Mouse (Mus musculus) forebrain, embryonic 10.5 days (tissue): Measurements from ENCODE around the gene Fkrp. TPM values are rescaled to one million over a fixed set of nuclear protein-coding genes. Genes with fewer than 3 reads are reported as not detected.

Experiments
- DNase-seq: peaks from one replicate; pipeline ENCODE4 v3.0.0-alpha.2; 2017; ENCODE audit warnings: low spot score; ENCODE audit errors: extremely low spot score
- H3K27ac ChIP-seq: fragments of 300-500 bp; sonication (generic); 2 replicates; pipeline ENCODE4 v1.5.1; 2016; ENCODE audit warnings: mild to moderate bottlenecking
- H3K27me3 ChIP-seq: fragments of 300-500 bp; sonication (generic); 2 replicates; pipeline ENCODE4 v1.6.1; 2016; ENCODE audit warnings: mild to moderate bottlenecking; ENCODE audit not compliant: poor library complexity, severe bottlenecking
- H3K36me3 ChIP-seq: fragments of 300-500 bp; sonication (generic); replicated peaks from 2 replicates; pipeline ENCODE4 v1.6.1; 2016; ENCODE audit warnings: mild to moderate bottlenecking, moderate library complexity
- H3K4me1 ChIP-seq: fragments of 300-500 bp; sonication (generic); 2 replicates; pipeline ENCODE4 v1.6.1; 2016
- H3K4me3 ChIP-seq: fragments of 300-500 bp; sonication (generic); 2 replicates; pipeline ENCODE4 v1.5.1; 2016; ENCODE audit warnings: mild to moderate bottlenecking, moderate library complexity
- H3K9me3 ChIP-seq: fragments of 300-500 bp; sonication (generic); 2 replicates; pipeline ENCODE4 v1.6.1; 2016; ENCODE audit warnings: mild to moderate bottlenecking, moderate library complexity
- WGBS: fragments of 180-500 bp; shearing (Covaris S2); methylation state at CpG from one replicate; pipeline ENCODE4 v1.1.7; 2016; 5-methylcytosine and 5-hydroxymethylcytosine counted together
- polyA plus RNA-seq: library from polyadenylated mRNA; unstranded; fragments of >200 nt; fragmentation: Nextera tagmentation; extraction: Ambion mirVana; gene quantifications from 2 replicates; pipeline ENCODE4 v1.2.1, GENCODE M21; 2016

The Fkrp gene
- polyA plus RNA-seq, 1 experiment from 2014 or later = 26.3 TPM

DNA sequence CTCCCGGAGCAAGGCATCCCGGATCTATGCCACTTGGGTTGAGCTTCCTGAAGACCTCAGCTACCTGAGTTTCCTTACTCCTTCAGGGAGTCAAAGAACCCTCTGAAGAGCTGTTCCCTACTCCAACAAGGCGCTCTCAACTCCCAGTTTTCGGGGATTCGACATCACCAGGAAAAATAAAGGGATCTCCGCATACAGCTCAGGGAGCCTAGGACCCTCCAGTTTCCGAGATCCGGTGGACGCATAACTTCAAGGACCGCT is 35.0 kb downstream of the Fkrp start:
- H3K36me3 ChIP-seq = peaks cover 21% of the 10 kb centered on the region
- H3K27ac ChIP-seq = peak overlapping the region; percentile 91
- peak overlapping the region; percentile 82 for H3K4me3 ChIP-seq
- H3K9me3 ChIP-seq = peaks cover 6% of the 10 kb centered on the region
- 0% methylated on average over 10 of the region's 10 CpGs for WGBS
- peaks cover 47% of the 10 kb centered on the region for H3K4me1 ChIP-seq
- DNase-seq = no peak
- no peaks in the 10 kb centered on the region for H3K27me3 ChIP-seq

DNA sequence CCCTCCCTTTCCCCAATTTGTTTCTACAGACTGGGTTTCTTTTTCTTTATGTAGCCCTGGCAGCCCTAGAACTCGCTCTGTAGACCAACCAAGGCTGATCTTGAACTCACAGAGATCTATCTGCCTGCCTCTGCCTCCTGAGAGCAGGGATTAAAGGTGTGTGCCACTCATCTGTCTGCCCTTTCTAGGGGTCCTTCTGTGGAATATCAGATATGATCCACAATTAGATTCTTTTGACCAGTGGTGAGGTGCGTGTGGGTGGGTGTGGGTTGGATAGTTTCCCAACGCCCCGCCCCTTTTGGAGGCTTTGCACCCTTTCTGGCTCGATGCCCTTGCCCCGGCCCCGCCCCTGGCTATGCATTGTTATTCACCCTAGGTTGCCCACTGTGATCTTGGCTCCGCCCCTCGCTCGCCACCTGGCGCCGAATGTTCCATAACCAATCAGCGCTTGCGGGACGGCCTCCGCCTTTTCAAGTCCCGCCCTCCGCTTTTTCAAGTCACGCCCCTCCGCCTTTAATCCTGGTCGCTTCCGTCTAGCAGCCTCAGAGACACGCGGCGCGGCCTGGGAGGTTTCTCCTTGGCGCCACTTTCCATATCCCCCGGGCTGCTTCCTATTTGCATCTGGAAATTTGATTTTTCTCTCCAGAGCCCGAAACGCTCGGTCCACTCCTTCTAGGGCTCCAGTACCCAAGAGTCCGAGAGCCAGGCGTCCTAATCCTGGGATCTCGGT is 35.5 kb downstream of the Fkrp start, which contains the start of gene Slc1a5:
Slc1a5 (plus strand) TSS at position 516 of the 730 bp plus-strand sequence.
- peak; percentile 97 for DNase-seq
- 2% methylated on average over 34 of the region's 34 CpGs for WGBS
- H3K27me3 ChIP-seq = no peaks in the 10 kb centered on the region
- H3K4me1 ChIP-seq = peaks cover 47% of the 10 kb centered on the region
- H3K9me3 ChIP-seq = peaks cover 6% of the 10 kb centered on the region
- peak within 1 kb of the TSS; percentile 82 for H3K4me3 ChIP-seq
- H3K27ac ChIP-seq = peak within 1 kb of the TSS; percentile 91
- peaks cover 16% of the 10 kb centered on the region for H3K36me3 ChIP-seq

DNA sequence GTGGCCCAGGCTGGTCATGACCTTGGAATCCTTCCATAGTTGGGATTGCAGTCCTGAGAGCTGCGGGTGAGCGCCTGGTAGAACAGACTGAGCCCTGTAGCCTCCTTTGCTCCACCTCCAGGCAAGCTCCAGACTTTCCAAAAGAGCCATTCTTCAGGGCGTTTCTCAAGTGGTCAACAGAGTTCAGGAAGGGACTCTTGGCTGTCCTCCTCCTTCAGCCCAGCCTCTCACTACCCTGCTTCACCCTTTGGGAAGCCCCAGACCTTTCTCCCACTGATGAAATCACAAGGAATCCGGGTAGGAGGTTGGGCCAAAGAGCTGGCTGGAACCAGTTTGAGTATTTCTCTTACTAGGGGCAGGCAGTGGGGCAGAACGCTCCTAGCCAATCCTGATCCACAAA is 36.5 kb downstream of the Fkrp start:
- DNase-seq = no peak
- peaks cover 41% of the 10 kb centered on the region for H3K4me1 ChIP-seq
- peaks cover 6% of the 10 kb centered on the region for H3K9me3 ChIP-seq
- H3K27me3 ChIP-seq = no peaks in the 10 kb centered on the region
- H3K4me3 ChIP-seq = no peak overlapping the region
- peak overlapping the region; percentile 91; the same call in 1 of the 2 replicates for H3K27ac ChIP-seq
- 79% methylated on average over 5 of the region's 5 CpGs for WGBS
- peaks cover 7% of the 10 kb centered on the region for H3K36me3 ChIP-seq

DNA sequence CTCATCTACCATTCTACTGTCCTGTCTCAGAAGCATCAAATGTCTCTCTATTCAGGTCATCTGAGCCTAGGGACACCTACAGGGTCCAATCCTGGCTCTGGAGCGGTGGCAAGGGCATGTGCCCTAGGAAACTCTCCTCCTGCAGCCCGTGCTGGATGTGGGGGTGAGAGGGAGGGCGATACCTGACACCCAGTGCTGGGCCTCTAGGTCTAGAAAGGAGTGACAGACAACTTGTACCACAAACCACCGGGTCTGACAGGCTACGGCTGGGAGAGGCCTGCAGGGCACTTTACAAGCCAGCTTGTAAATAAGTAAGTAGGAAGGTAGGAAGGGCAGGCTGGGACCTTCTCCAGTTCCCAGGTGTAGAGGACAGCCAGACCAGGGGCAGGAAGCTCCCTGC is 40.6 kb downstream of the Fkrp start:
- peaks cover 4% of the 10 kb centered on the region for H3K4me1 ChIP-seq

DNA sequence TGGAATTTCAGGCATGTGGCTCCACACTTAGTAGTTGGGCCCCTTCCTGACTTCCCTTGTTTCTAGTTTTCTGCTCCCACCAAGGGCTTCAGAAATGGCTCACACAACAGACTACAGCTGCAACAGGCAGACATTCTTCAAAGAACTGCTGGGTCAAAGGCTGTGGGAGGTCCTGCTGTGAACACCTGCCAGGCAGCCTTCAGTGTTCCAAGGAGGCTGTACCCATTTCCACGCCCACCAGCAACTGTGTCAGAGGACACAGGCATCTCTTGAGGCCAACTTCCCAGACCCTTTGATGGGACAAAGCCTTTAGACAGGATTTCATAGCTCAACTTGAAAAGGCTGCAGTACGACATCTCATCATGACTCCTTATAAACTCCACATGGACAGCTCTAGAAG is 50.1 kb downstream of the Fkrp start:
- H3K4me3 ChIP-seq = no peak overlapping the region
- H3K9me3 ChIP-seq = peaks cover 13% of the 10 kb centered on the region
- H3K36me3 ChIP-seq = no peaks in the 10 kb centered on the region
- peaks cover 17% of the 10 kb centered on the region for H3K4me1 ChIP-seq
- 28% methylated on average over 2 of the region's 2 CpGs for WGBS
- no peak for DNase-seq
- H3K27me3 ChIP-seq = no peaks in the 10 kb centered on the region
- peak overlapping the region; percentile 48 for H3K27ac ChIP-seq

More for the DNA sequence above, 40.6 kb downstream of the Fkrp start:
- Histone ChIP-seq H3K27ac (no peak overlapping the region), H3K9me3 (peaks cover 25% of the 10 kb centered on the region), H3K4me3 (no peak overlapping the region), H3K36me3 (no peaks in the 10 kb centered on the region), H3K27me3 (no peaks in the 10 kb centered on the region)
- WGBS = 60% methylated on average over 5 of the region's 5 CpGs
- DNase-seq = no peak

DNA sequence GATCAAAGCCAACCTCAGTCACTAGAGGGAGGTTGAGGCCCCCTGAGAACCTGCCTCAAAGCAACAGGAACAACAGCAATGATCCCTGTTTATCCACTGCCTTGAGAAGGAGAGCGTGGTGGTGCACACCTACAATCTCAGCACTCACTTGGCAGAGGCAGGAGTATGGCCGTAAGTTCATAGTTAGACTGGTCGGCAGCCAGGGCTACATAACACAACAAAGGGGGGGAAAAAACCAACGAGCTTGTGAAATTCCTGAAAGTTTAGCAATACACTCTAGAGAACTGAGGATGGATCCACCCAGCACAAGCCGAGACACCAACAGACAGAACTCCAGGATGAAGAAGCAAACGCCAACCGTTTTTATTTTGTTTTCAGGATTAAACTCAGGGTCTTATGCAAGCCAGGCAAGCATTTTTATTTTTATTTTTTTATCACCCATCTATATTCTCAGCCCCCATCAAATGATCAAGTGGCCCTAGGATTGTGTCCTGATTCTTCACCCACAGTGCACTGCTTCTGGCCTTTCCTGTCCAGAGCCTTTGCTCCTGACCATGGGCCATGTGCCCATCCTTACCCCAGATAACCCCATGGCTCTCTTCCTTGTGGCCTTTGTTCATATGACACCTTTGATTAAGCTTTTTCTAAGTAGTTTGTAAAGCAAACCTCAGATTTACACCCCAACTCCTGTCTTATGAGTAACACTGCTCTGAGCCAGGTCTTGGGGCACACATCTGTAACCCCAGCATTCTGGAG is 52.9 kb downstream of the Fkrp start:
- no peaks in the 10 kb centered on the region for H3K36me3 ChIP-seq
- H3K4me1 ChIP-seq = peaks cover 35% of the 10 kb centered on the region
- no peak overlapping the region for H3K27ac ChIP-seq
- no peaks in the 10 kb centered on the region for H3K27me3 ChIP-seq
- no peaks in the 10 kb centered on the region for H3K9me3 ChIP-seq
- H3K4me3 ChIP-seq = no peak overlapping the region
- no peak for DNase-seq
- WGBS = 92% methylated on average over 7 of the region's 7 CpGs

DNA sequence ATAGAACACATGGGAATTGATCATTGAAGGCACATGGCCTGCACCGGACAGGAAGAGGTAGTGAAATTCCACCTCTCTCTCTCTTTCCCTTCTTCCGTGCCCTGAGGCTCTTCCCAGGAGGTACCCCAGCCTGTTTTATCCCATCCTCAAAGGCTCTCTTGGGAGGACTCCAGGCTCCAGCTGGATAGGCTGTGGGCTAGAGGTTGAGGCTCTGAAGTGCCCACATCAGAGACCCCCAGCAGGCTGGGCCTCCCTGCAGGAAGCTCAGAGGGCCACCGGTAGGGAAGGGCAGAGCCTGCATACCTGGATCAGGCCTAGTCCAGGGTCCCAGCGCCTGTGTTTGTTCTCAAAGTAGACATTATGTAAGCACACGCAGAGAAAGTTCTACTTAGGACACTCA is 54.9 kb downstream of the Fkrp start:
- DNase-seq = no peak
- 51% methylated on average over 5 of the region's 5 CpGs for WGBS
- Histone ChIP-seq H3K27ac (no peak overlapping the region), H3K4me1 (peaks cover 31% of the 10 kb centered on the region), H3K9me3 (no peaks in the 10 kb centered on the region), H3K36me3 (no peaks in the 10 kb centered on the region), H3K27me3 (no peaks in the 10 kb centered on the region), H3K4me3 (no peak overlapping the region)

DNA sequence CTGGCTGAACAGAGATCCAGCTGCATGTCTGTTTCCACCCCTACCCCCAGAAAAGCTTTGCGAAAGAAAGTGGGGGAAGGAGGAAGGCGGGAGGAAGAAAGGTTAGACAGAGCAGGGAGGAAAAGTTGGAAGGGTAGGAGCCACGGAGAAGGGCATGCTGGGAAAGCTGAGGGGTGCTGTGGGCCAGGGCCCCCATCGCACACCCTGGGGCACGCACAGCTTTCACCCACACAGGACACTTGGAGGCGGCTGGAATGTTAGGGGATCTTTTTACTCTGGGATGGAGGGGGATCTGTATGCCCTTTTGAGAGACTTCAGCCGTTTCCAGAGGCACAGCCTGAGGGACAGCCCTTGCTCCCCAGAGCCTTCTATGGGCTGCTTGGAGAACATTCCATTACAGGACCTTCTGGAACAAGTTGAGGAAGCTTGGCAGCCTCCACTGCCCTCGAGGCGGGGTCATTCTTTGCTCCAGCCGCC is 55.5 kb downstream of the Fkrp start:
- DNase-seq = no peak
- H3K4me1 ChIP-seq = peaks cover 25% of the 10 kb centered on the region
- peak overlapping the region; percentile 3; the same call in 1 of the 2 replicates for H3K27ac ChIP-seq
- no peaks in the 10 kb centered on the region for H3K9me3 ChIP-seq
- no peaks in the 10 kb centered on the region for H3K36me3 ChIP-seq
- H3K27me3 ChIP-seq = no peaks in the 10 kb centered on the region
- no peak overlapping the region for H3K4me3 ChIP-seq
- WGBS = 55% methylated on average over 10 of the region's 10 CpGs

DNA sequence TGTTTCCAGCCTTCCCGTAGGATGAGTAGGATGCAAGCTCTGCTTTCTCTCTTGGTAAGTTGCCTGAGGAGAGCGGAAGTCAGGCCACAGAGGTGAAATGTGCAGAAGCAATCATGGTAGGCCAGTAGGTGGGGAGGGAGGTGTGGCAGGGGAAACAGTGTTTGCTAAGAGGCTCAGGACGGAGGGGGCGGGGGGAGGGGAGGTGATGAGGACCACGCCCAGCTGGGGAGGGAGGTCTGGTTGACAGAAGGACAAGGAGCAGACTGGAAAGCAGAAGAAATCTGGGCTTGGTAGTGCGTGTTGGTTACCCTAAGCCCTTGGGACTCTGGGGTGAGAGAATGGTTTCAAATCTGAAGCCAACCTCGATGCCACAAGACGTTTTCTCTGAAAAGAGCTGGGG is 56.2 kb downstream of the Fkrp start:
- H3K4me1 ChIP-seq = peaks cover 22% of the 10 kb centered on the region

More for the DNA sequence above, 56.2 kb downstream of the Fkrp start:
- no peak overlapping the region for H3K4me3 ChIP-seq
- no peak overlapping the region for H3K27ac ChIP-seq
- no peaks in the 10 kb centered on the region for H3K27me3 ChIP-seq
- DNase-seq = no peak
- WGBS = 28% methylated on average over 8 of the region's 8 CpGs
- H3K36me3 ChIP-seq = no peaks in the 10 kb centered on the region
- H3K9me3 ChIP-seq = no peaks in the 10 kb centered on the region

Other genes starting within 250 kb of the Fkrp start
- 30.3 and 32.2 TPM in 2 replicates for gene Arhgap35, start 201.7 kb downstream of the Fkrp start, polyA plus RNA-seq
- gene Ceacam15, start 141.0 kb downstream of the Fkrp start, polyA plus RNA-seq = not detected in 2 replicates
- not detected in 2 replicates for gene Ceacam9, start 94.8 kb downstream of the Fkrp start, polyA plus RNA-seq
- gene Ap2s1, start 78.3 kb downstream of the Fkrp start, polyA plus RNA-seq = 249 and 254 TPM in 2 replicates
- gene Slc1a5, start 35.4 kb downstream of the Fkrp start, polyA plus RNA-seq = 44.3 and 46.2 TPM in 2 replicates
- gene Strn4, start 843 bp downstream of the Fkrp start, polyA plus RNA-seq = 120 and 122 TPM in 2 replicates
- gene Prkd2, start 26.2 kb upstream of the Fkrp start, polyA plus RNA-seq = 9.6 and 10.7 TPM in 2 replicates
- gene Dact3, start 58.6 kb upstream of the Fkrp start, polyA plus RNA-seq = 1.9 and 2.2 TPM in 2 replicates
- 5.5 and 6.6 TPM in 2 replicates for gene Gng8, start 75.1 kb upstream of the Fkrp start, polyA plus RNA-seq
- 0.10 TPM in 2 replicates for gene Ptgir, start 89.8 kb upstream of the Fkrp start, polyA plus RNA-seq
- 156 and 163 TPM in 2 replicates for gene Calm3, start 107.4 kb upstream of the Fkrp start, polyA plus RNA-seq
- 4.3 and 6.8 TPM in 2 replicates for gene Pnmal2, start 128.0 kb upstream of the Fkrp start, polyA plus RNA-seq
- 7.3 and 9.3 TPM in 2 replicates for gene Pnmal1, start 142.9 kb upstream of the Fkrp start, polyA plus RNA-seq
- gene Gm42372, start 166.4 kb upstream of the Fkrp start, polyA plus RNA-seq = 1.2 and 1.4 TPM in 2 replicates
- 7.8 and 8.9 TPM in 2 replicates for gene Ccdc8, start 176.0 kb upstream of the Fkrp start, polyA plus RNA-seq
- 149 and 150 TPM in 2 replicates for gene Ppp5c, start 211.2 kb upstream of the Fkrp start, polyA plus RNA-seq
- gene Hif3a, start 245.7 kb upstream of the Fkrp start, polyA plus RNA-seq = 4.3 and 5.3 TPM in 2 replicates